Mouse (Mus musculus): ENCODE measurements around the gene Spata19. TPM values are rescaled to one million over a fixed set of nuclear protein-coding genes. Genes with fewer than 3 reads are reported as not detected.

The Spata19 gene
- total and polyA plus RNA-seq, 3 experiments, result not detected

DNA sequence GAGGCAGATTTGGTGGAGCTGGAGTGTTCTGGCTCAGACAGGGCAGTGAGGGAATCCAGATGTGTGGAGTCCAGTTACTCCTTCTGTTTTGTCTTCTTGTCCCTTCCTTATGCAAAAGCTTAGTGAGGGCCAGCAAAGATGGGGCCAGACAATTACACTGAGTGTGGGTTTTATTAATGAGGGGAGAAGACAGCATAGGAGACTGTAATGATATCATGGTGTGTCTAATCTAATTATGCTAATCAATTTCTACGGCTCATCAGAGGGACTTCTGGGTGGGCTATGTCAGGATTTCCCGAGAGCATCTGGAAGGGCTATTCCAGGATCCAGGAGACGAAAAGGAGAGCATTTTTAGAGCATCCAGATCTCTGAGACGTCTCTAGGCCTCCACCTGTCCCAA is 32.0 kb downstream of the Spata19 start:
- Histone ChIP-seq H3K9me3 (replicated peaks; ENCODE audit: low read length) (no peaks in the 10 kb centered on the region), H3K9ac (ENCODE audit: insufficient read depth, low read depth) (no peak overlapping the region), H3K4me3 (replicated peaks in 1 of 3; ENCODE audit: low read depth in 2 of 3, low read length in 2 of 3, poor library complexity in 1 of 3) (no peak overlapping the region), H3K4me1 (ENCODE audit: control insufficient read depth in 1 of 2, insufficient read depth in 2 of 2) (peaks cover 0 to 3% of the 10 kb centered on the region in 2 experiments; a peak in 1 of 4 replicates), H3K27ac (ENCODE audit: insufficient read depth, low read depth) (no peak overlapping the region), H3K27me3 (replicated peaks) (peaks cover 10% of the 10 kb centered on the region), H3K4me2 (ENCODE audit: insufficient read depth, low read depth, poor library complexity, severe bottlenecking) (no peak overlapping the region), H3K79me2 (replicated peaks; ENCODE audit: control insufficient read depth, extremely low read depth, insufficient read depth, poor library complexity, severe bottlenecking) (no peaks in the 10 kb centered on the region), H3K36me3 (replicated peaks in 1 of 2; ENCODE audit: control insufficient read depth in 1 of 2, insufficient read depth in 1 of 2, low read length in 1 of 2) (no peaks in the 10 kb centered on the region)
- no peak for TF ChIP-seq CTCF (conservative IDR thresholded peaks at IDR 0.05 in 1 of 2, IDR thresholded peaks at IDR 0.05 in 1 of 2; ENCODE audit: low read depth in 2 of 2, low read length in 2 of 2)
- in situ Hi-C loops (cut with MboI; ENCODE audit: low pct_ligation_motif_present, low pct_unique_long_range_greater_than_20kb, low sequenced_read_pairs) (no loop called here), dilution Hi-C loops (cut with MboI; ENCODE audit: extremely low pct_ligation_motif_present, extremely low pct_unique_long_range_greater_than_20kb, low sequenced_read_pairs) (no loop called here)
- DNase-seq (ENCODE audit: extremely low read depth), result no peak

DNA sequence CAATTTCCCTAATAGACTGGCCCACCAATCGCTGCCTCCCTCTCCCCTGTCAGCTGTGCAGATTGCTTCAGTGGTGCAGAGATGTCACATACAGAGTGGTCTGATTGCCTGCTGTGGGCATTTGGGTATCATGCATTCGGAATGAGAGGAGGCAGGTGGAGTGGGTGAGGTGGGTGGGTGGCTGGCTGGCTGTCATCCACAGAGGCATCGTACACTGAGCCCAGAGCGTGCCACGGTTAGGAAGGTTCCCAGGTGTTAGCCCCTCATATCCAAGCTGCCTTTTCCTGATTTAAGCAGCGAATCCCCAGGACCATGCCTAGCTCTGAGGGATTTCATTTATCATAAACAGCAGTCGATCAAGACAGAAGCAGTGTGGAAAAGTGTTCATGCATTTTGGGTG is 36.7 kb downstream of the Spata19 start:
- Histone ChIP-seq H3K36me3 (replicated peaks in 1 of 2; ENCODE audit: control insufficient read depth in 1 of 2, insufficient read depth in 1 of 2, low read length in 1 of 2) (no peaks in the 10 kb centered on the region), H3K27ac (ENCODE audit: insufficient read depth, low read depth) (no peak overlapping the region), H3K9me3 (replicated peaks; ENCODE audit: low read length) (no peaks in the 10 kb centered on the region), H3K4me2 (ENCODE audit: insufficient read depth, low read depth, poor library complexity, severe bottlenecking) (no peak overlapping the region), H3K27me3 (replicated peaks) (peaks cover 10% of the 10 kb centered on the region), H3K4me1 (ENCODE audit: control insufficient read depth in 1 of 2, insufficient read depth in 2 of 2) (peaks cover 3 to 5% of the 10 kb centered on the region in 2 experiments), H3K9ac (ENCODE audit: insufficient read depth, low read depth) (no peak overlapping the region), H3K79me2 (replicated peaks; ENCODE audit: control insufficient read depth, extremely low read depth, insufficient read depth, poor library complexity, severe bottlenecking) (no peaks in the 10 kb centered on the region), H3K4me3 (replicated peaks in 1 of 3; ENCODE audit: low read depth in 2 of 3, low read length in 2 of 3, poor library complexity in 1 of 3) (no peak overlapping the region)
- no peak for DNase-seq (ENCODE audit: extremely low read depth)
- in situ Hi-C loops (cut with MboI; ENCODE audit: low pct_ligation_motif_present, low pct_unique_long_range_greater_than_20kb, low sequenced_read_pairs), result no loop called here
- dilution Hi-C loops (cut with MboI; ENCODE audit: extremely low pct_ligation_motif_present, extremely low pct_unique_long_range_greater_than_20kb, low sequenced_read_pairs), result no loop called here
- TF ChIP-seq JUN (IDR thresholded peaks at IDR 0.05; ENCODE audit: insufficient read depth, low read depth, low read length), result no peak
- TF ChIP-seq BHLHE40 (IDR thresholded peaks at IDR 0.05; ENCODE audit: low read depth, low read length), result no peak
- no peak for TF ChIP-seq MAZ (IDR thresholded peaks at IDR 0.05; ENCODE audit: low read depth, low read length)
- no peak for TF ChIP-seq NRF1 (IDR thresholded peaks at IDR 0.05; ENCODE audit: low read depth, low read length)
- TF ChIP-seq CHD1 (IDR thresholded peaks at IDR 0.05; ENCODE audit: low read depth, low read length), result no peak
- no peak for TF ChIP-seq PAX5 (IDR thresholded peaks at IDR 0.05; ENCODE audit: low read length)

DNA sequence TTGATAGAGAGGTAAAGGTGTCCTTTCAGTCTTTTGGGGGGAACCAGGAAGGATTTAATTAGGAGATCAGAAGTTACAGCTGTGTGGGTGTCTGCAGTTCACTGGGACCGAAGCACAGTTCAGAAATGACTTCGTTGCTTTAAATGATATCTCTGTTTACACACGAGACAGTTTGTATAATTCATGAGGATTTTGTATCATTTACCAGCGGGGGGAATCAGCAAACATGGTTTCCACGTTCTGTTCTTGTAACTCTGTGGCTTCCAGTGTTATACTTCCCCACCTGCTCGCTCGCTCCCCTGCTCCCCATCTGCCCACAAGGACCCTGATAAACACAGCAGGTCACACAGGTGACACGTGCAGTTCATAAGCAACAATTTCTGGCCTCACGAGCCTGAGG is 39.3 kb downstream of the Spata19 start:
- no peak overlapping the region for H3K4me3 ChIP-seq (replicated peaks in 1 of 3; ENCODE audit: low read depth in 2 of 3, low read length in 2 of 3, poor library complexity in 1 of 3)
- H3K27ac ChIP-seq (ENCODE audit: insufficient read depth, low read depth), result no peak overlapping the region
- no peaks in the 10 kb centered on the region for H3K9me3 ChIP-seq (replicated peaks; ENCODE audit: low read length)
- no peak overlapping the region for H3K9ac ChIP-seq (ENCODE audit: insufficient read depth, low read depth)
- peaks cover 3 to 5% of the 10 kb centered on the region in 2 experiments for H3K4me1 ChIP-seq (ENCODE audit: control insufficient read depth in 1 of 2, insufficient read depth in 2 of 2)
- H3K79me2 ChIP-seq (replicated peaks; ENCODE audit: control insufficient read depth, extremely low read depth, insufficient read depth, poor library complexity, severe bottlenecking), result no peaks in the 10 kb centered on the region
- in situ Hi-C loops (cut with MboI; ENCODE audit: low pct_ligation_motif_present, low pct_unique_long_range_greater_than_20kb, low sequenced_read_pairs), result no loop called here
- no peak for TF ChIP-seq IRF4 (IDR thresholded peaks at IDR 0.05; ENCODE audit: low read depth, low read length)
- no peak for TF ChIP-seq SMC3 (IDR thresholded peaks at IDR 0.05; ENCODE audit: low read depth, low read length)
- TF ChIP-seq BHLHE40 (IDR thresholded peaks at IDR 0.05; ENCODE audit: low read depth, low read length), result peak; percentile 71
- no peak for TF ChIP-seq MAX (IDR thresholded peaks at IDR 0.05; ENCODE audit: low read length)
- no peak for TF ChIP-seq JUND (conservative IDR thresholded peaks at IDR 0.05; ENCODE audit: low read depth, low read length)
- TF ChIP-seq GABPA (IDR thresholded peaks at IDR 0.05; ENCODE audit: insufficient replicate concordance, low read depth, low read length), result no peak
- TF ChIP-seq ZNF384 (IDR thresholded peaks at IDR 0.05; ENCODE audit: low read depth, low read length), result no peak
- dilution Hi-C loops (cut with MboI; ENCODE audit: extremely low pct_ligation_motif_present, extremely low pct_unique_long_range_greater_than_20kb, low sequenced_read_pairs), result no loop called here
- peak overlapping the region; percentile 33; the same call in 1 of the 2 replicates for H3K4me2 ChIP-seq (ENCODE audit: insufficient read depth, low read depth, poor library complexity, severe bottlenecking)
- no peak for DNase-seq (ENCODE audit: extremely low read depth)
- H3K27me3 ChIP-seq (replicated peaks), result peaks cover 11% of the 10 kb centered on the region
- no peaks in the 10 kb centered on the region for H3K36me3 ChIP-seq (replicated peaks in 1 of 2; ENCODE audit: control insufficient read depth in 1 of 2, insufficient read depth in 1 of 2, low read length in 1 of 2)
